Mouse (Mus musculus): ENCODE results near the gene Psenen.

The Psenen gene

DNA sequence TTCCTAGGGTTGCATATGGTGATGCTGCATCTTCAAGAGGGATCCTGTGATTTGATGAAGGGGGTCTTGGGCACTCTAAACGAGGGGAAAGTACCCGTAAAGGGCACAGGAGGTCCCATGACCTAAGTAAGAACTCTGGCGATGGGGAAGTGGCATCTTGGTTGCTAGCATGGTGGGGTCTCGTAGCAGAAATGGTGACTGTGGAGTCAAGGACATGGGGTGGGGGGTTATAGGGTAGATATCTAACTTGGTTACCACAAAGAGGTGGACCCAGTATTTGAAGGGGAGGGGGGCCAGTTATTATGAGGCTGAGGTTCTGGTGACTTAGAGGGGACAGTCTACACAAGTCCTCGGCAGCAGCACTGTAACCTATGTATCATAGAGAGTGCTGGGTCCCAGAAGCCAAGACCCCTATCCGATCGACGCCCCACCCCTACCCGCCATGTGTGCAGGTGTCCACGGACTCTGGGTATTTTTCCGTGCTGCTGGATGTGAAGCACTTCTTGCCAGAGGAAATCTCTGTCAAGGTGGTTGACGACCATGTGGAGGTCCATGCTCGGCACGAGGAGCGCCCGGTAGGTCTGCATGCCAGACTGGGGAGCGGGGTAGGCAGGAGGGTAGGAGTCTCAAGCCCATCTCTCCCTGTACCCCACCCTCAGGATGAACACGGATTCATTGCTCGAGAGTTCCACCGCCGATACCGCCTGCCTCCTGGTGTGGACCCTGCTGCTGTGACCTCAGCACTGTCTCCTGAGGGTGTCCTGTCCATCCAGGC lies 9.4 kb downstream of the Psenen start:
- DNase-seq (ENCODE audit: low spot score in 2 of 2) = no peak

DNA sequence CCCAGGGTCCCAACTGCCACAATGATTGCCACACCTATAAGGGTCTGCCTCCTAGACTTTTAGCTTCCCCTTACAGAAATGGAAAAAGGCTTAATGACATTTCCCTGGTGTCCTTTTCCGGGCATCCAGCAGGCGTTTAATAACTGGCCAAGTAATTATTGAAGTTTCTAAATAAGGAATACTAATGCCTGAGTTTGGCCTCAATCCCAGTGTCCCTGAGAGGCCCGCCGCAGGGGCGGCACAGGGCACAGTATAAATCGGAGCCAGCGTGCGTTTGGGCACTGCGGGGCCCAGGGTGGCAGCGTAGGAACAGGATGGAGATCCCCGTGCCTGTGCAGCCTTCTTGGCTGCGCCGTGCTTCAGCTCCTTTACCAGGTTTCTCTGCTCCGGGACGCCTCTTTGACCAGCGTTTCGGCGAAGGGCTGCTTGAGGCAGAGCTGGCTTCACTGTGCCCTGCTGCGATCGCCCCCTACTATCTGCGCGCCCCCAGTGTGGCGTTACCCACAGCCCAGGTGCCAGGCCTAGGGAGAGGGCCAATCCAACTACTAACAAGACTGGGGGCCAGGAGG lies 10.3 kb downstream of the Psenen start:
- peak; percentile 61 to 77 for DNase-seq (ENCODE audit: low spot score in 2 of 2)

DNA sequence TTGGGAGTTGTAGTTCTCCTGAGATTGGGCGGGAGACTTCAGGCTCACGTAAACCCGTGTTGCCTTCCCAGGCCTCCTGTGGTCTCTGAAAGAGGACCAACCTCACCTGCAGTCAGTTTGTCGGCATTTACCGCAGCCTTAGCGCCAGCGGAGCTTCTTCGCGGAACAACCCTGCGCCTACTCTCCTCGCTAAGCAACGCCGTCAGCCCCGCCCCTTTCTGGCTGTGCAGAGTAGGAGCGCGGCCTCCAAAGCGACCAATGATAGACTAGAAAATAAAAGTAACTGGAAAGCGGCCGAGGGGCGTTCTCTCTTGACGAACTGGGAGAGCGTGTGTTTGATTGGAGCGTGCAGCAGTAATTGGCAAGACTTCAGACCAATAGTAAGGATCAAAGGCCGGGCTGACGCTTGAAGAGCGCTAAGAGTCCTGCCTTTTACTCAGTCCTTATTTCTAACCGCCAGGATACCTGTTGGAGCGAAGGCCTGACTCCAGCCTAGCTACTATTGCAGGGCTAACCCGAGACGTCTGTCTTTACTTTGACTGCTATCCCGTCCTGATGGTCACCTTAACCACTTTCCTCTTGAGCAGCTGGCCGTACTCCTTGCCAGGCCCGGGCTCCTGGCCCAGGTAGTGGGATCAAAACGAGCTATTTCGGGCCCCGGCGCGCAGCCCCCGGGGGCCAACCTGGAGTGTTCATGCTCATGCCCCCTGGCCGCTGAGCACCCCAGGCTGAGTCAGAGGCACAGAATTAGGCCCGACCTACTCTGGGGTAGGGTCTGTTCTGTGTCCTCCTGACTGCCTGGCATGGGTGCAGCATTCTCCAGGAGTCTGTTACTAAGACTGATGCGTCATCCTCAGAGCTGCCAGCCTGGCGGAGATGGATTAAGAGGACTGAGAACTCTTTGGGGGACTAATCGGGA lies 11.1 kb downstream of the Psenen start, which contains the start of the genes Hspb6 and Proser3:
Gene Hspb6 (plus strand): TSS at position 77 of the 919 bp plus-strand sequence.
Gene Proser3 (minus strand): TSS at position 198 of the 919 bp plus-strand sequence.
- DNase-seq (ENCODE audit: low spot score in 2 of 2) = peak; percentile 98 to 99

DNA sequence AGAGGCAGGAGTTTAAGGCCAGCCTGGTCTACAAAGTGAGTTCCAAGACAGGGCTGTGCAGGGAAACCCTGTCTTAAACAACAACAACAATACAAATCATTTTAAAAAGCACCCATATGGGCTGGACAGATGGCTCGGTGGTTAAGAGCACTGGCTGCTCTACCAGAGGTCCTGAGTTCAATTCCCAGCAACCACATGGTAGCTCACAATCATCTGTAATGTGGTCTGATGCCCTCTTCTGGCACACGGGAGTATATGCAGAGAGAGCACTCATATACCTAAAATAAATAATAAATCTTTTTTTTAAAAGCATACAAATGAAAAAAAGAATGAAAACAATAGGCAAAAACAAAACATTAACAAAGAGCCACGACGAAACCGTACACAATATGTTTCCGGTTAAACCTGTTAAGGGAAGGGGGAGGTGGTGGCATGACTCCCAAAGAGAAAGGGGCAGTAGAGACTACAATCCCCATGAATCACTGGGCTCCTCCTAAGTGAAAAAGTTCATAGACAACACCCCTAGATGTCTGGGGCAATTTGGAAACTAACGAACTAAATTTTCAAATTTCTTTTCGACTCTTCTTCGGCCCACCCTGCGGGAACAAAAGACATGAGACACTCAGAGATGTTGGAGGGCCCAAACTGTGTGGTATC lies 11.9 kb downstream of the Psenen start:
- DNase-seq (ENCODE audit: low spot score in 2 of 2) = no peak

DNA sequence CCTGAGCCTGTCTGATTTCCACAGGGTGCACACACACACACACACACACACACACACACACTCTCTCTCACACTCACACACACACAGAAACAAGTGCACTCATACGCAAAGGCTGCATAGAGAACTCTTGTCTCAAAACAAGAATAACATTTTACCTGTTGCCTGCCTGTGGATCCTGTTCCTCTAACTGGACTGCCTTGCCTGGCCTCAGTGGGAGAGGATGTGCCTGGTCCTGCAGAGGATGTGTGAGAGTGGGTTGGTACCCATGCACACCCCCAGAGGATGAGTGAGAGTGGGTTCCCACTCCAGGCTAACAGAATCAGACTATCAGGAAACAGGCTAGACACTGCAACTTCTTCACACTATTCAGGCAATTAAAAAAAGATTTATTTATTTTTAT lies 12.8 kb downstream of the Psenen start:
- no peak for DNase-seq (ENCODE audit: low spot score in 2 of 2)

DNA sequence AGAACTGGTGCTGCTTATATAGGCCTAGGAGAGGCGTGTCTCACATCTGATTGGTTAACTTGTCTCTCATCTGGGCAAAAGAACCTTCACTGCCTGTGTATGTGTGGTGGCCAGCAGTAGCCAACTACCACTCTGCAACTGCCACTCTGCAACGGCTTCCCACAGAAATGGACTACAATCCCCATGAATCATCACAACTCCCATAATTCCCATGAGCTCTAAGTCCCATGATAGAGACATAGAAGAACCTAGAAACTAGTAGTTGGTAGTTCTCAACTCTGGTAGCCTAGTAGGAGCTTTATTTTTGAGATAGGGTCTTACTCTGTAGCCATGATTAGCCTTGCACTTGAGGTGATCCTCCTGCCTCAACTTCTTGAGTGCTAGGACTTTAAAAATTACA lies 13.5 kb downstream of the Psenen start:
- no peak for DNase-seq (ENCODE audit: low spot score in 2 of 2)

DNA sequence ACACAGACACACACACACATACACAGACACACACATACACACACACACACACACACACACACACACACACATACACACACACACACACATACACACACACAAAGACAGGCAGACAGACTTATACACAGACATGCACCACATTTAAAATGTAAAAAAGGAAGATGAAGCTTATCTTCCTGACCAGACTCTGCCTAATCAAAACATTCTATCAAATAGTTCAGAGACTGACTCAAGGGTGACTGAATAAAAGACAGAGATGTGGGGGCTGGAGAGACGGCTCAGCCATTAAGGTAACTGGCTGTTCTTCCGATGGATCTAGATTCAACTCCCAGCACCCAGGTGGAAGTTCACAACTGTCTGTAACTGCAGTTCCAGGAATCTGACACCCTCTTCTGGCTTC lies 19.1 kb downstream of the Psenen start:
- DNase-seq (ENCODE audit: low spot score in 2 of 2) = no peak

DNA sequence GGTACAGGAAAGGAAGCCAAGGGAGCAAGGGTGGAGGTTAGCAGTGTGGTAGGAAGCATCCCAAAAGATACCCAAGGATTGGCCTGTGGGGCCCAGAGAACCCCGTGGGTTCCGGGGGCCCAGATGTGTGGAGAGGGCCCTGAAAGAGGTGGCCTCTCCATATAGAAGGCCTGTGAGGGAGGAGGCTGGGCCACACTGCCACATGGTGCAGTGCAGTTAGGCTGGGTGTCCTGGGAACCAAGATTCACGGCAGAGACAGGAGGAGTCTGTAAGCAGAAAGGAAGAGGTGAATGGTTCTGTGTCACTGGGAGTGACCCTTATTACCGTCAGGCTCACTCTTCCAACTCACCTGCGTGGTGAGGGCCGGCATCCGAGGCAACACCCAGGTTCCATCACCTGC lies 22.9 kb downstream of the Psenen start:
- no peak for DNase-seq (ENCODE audit: low spot score in 2 of 2)

DNA sequence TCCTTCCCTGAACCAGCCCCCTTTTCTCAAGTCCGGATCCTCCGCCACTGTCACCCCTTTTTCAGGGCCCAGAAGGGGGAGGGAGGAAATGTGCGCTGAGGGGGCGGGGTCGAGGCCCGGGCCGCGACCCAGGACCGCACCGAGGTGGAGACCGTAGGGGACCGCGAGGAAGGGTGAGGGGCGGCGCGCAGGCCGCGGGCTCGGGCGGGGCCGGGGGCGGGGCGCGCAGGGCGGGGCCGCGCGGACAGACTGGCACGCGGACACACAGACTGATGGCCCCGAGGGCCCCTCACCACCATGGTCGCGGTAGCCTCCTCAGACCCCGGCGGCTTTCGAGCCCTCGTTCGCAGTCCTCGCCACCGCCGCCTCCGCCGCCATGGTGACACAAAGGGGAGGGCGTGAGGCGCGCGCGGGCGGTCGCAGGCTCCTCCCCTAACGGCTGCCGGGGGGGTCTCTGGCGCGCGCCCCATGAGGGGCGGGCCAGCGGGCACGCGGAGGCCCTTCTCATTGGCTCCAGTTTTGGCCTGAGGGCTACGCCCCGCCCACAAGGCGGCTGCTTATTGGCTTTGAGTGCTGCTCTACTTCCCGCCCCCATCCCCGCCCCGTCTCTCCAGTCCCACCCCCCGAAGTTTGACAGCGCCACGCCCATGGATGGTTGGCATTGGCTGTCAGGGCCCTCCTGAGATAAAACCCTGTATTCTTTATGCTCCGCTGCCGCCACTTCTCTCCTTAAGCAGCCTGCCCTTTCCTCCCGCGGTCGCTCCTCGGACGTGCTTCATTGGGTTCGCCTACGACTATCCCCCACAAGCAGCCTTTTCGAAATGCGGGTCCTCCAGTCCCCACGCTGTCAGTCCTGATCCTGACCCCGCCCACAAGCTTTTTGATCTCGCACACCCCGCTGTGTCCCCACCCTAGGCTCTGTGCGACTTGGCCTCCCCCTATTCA lies 28.5 kb downstream of the Psenen start, which contains the start of gene Arhgap33:
Gene Arhgap33 (minus strand): TSS at position 428 of the 945 bp plus-strand sequence.
- peak; percentile 90 to 93 for DNase-seq (ENCODE audit: low spot score in 2 of 2)

DNA sequence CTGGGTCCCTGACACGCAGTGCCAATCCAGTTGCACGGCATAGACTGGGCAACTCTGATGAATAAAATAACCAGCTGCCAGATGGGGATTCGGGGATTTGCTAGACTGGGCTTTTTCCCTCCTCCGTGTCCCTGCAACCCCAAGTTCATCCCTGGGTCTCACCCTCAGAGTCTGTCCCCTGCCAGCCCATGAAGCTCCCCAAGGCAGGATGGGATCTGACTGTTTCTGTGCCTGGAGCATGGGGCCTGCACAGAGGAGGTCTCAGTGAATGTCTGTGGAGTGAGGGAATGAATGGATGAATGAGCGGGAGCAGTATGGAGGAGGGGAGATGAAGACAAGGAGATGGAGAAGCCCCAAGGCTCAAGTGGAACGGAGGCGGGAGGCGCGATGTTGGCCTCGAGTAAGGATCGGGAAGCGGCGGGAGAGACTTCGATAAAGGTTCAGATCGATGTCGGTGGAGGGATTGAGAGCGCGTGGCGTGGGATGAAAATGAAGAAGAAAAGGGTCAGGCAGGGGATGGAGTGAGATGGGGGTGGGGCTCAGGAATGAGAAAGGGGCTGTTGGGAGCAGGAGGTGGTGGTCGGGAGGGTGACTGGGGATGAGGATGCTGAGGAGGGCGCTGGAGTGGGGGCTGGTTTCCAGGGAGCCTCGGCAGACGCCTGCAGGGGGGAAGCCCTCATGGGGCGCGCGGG lies 29.3 kb downstream of the Psenen start:
- DNase-seq (ENCODE audit: low spot score in 2 of 2) = no peak

DNA sequence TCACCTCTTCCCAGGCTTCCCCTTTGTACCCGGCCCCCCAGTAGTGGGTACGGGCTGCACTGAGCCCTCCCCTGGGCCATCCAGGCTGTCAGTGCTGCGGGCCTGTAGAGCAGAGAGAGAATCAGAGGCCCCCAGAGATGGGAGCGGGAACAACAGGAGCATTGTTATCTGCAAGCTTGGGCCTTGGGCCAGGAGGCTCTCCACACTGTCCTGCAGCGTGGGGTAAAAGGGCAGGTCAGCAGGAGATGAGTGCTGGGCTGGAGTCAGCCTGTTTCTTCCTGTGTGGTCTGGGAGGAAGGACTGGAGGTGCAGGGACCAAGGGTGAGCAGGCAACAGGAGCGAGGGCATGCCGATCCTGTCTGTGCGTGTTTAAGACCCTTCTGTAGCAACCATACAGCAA lies 30.5 kb downstream of the Psenen start:
- DNase-seq (ENCODE audit: low spot score in 2 of 2) = no peak

DNA sequence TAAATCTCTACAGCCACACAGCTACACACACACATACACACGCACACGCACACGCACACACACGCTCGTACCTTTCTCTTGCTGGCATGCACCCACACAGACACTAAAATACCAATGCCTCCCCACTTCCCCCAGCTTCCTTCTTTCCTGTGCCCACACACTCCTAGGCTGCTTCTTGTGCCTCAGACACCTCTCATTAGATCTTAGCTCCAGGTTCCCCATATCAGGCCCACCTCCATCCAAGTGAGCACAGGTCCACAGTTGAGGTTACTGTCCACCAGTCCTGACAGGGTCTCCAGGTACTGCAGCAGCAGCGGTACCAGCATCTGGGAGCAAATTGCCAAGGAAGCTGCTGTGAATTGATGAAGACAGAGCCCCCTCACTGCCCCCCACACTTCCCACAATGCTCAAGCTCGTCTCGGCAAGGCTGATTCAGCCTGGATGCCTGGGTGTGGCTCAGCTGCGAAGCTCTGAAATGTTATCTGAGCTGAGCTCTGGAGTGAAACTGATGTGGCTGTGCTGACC lies 32.1 kb downstream of the Psenen start:
- DNase-seq (ENCODE audit: low spot score in 2 of 2) = no peak

DNA sequence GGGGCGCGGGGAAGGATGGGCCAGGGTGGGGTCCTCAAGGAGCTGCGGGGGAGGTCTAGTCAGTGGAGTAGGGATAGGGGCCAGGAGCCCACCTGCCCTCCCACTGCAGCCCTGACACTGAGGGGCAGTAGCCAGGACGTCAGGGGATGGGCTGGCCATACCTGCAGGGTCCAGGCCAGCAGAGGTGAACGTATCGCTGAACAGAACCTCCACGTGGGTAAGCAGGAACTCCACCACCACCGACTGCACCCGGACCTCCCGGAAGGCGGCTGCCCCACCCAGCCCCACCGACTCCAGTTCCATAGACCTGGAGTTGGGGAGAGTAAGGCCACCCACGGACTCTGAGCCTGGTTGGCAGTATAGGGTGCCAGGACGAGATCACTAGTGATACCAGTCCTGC lies 36.4 kb downstream of the Psenen start:
- DNase-seq (ENCODE audit: low spot score in 2 of 2) = no peak

DNA sequence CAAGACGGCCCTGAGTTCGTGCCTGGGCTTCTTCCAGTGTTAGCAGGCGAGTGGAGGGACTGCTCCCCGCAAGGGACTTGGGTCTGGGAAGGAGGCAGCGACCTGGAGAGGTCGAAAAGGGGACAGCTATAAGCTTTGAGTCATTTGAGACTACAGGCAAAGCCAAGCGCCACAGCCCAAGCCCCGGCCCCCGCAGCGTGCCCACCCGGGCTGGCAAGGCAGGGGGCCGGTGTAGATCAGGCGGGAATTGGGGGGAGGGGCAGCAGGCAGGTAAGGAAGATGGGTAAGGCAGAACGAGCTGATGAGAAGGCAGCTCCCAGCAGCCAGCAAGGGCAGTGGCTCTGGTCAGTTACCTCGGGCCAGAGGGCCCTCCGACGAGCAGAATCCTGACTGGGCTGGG lies 37.0 kb downstream of the Psenen start:
- no peak for DNase-seq (ENCODE audit: low spot score in 2 of 2)

DNA sequence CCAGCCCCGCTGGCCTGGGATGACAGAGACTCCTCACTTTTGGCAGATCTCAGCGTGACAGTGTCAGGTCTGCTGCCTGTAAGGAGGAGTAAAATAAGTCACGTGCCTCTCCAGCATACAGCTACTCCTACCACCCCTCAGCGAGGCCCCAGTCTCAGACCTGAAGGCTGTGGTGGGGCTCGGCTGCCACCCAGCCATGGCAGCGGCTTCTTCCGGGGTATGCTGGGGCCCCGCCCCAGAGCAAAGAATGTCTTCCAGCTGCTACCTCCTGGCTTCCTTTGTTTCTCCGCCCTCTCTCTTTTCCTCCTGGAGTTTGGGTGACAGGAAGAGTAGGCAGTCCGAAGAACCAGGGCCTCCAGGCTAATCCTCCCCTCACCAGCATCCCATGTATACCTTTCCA lies 37.5 kb downstream of the Psenen start:
- DNase-seq (ENCODE audit: low spot score in 2 of 2) = no peak

DNA sequence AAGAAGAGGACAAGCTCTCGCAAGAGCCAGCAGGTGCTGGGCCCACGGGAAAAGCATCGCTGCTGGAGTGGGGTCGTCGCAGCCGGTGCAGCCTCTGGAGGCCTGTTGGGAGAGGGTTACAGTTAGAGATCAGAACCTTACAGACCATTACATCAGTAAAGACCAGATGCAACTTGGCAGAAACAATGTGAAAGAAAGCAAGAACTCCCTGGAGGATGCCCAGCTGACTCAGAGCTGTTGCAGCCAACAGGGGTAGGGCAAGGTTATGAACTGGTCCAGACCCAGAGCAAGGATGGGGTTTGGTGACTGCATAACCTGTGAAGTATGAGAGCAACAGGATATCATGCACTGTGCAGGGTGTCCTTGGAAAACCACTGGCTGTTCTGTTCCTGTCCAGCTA lies 38.9 kb downstream of the Psenen start:
- DNase-seq (ENCODE audit: low spot score in 2 of 2) = no peak

DNA sequence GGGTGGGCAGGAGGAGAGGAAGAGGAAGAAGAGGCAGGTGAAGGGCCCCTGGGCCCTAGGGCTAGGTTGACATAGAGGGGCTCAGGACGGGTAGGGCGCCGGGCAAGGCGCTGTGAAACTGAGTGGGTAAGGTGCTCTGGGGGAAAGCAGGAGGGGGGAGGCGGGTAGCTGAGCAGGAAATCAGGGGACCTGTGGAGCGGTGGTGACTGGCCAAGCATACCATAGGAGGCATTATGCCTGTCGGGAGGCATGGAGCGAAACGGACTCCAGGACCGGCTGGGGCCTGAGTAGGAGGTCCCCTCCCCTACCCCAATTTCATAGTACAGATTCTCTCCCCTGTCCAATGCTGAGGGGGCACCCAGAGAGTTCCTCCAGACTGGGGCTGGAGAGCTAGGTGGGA lies 40.6 kb downstream of the Psenen start:
- no peak for DNase-seq (ENCODE audit: low spot score in 2 of 2)

DNA sequence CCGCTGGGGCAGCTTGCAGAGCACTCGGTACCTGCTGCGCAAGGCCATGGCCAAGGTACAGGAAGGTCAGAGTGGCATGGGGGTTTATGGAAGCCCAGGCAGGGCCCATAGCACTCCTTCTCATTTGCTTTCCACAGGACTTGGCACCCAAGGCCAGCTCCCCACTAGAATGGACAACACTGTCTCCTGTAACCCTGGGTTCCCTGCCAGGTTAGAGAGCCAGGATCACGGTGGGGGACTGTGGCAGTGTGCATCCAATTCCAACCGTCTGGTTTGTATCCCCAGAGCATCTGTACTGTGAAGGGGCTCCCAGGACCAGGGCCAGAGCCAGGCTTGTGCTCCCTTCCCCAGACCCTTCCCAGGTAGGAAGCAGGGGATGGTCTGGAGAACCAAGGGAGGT lies 42.6 kb downstream of the Psenen start:
- DNase-seq (ENCODE audit: low spot score in 2 of 2) = no peak

DNA sequence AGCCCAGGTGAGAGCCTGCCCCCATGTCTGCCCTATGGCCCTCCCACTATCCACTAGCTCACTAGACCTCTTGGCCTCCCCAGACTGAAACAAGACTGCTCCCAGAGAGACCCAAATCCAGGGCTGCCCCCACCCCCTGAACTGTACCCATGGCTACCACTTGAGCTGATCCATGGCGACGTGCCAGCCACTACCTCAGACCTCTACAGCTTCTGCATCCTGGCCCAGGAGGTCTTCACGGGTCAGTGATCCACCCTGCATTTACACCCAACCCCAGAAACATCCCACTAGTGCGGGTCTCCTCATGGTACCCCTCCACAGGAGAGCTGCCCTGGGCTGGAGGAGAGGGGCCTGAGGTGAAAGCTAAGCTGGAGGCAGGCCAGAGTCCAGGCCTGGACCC lies 43.0 kb downstream of the Psenen start:
- DNase-seq (ENCODE audit: low spot score in 2 of 2) = no peak

DNA sequence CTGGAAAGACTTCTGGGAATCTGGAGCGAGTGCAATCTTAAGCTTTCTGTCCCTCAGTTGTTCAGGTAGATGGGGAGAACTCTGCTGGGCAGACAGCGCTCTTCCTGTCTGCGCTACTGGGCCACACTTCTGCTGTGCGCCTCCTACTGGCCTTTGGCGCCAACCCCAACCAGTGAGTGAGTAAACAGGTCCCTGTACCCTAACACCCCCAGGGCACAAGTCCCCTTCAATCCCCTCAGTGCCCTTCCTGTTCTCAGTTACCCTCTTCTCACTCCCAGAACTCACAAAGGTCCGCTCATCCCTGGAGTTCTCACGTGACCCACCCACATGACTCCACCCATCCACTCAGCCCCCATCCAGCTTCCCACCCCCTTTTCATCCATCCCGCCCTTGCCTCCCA lies 45.1 kb downstream of the Psenen start:
- DNase-seq (ENCODE audit: low spot score in 2 of 2) = no peak
